Mouse (Mus musculus) cerebellum, adult 9-11 months (tissue): ENCODE data around the gene Plod1.
"Not testable (repeated sequence)": the region's sequence is repeated elsewhere in the genome, so short reads cannot be mapped to it uniquely, and the experiment has no call there.

ENCODE experiments used
- DNase-seq: peaks from one replicate; pipeline ENCODE4 v3.0.0; 2022

The Plod1 gene

DNA sequence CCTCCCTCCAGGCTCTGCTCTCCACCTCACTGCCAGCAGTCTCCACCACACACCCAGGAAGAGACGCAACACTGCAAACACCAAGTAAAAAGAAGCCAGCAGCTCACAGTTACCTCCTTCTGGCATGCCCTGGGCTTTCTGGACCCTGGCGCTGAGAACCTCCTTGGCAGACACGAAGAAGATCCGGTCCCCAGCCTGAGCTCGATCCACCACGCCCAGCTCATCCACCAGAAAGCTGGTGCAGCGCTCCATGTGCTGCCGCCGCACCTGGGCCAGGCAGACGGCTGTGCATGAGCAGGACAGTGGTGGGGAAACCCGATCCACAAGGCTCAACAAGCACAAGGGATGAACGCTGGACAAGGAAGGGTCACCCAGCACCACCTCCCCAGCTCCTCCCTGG, 50.4 kb downstream of the Plod1 start:
- no peak for DNase-seq

DNA sequence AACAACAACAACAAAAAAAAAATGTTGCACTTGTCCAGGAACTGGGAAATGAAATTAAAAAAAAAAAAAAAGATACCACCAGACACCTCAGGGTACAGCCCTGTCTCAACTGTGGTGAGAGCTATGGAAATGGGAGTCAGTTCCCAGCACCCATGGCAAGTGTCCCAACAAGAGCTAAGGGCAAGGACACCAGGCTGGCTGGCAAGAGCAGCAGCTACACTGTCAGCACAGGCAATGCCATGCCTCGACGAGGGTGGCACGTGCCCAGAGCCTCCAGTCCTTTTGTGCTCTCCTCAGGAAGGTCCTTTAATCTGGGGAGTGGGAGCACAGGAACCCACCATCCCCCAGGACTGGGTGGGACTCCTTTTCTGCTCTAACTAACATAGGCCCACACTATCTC, 52.4 kb downstream of the Plod1 start:
- no peak for DNase-seq

DNA sequence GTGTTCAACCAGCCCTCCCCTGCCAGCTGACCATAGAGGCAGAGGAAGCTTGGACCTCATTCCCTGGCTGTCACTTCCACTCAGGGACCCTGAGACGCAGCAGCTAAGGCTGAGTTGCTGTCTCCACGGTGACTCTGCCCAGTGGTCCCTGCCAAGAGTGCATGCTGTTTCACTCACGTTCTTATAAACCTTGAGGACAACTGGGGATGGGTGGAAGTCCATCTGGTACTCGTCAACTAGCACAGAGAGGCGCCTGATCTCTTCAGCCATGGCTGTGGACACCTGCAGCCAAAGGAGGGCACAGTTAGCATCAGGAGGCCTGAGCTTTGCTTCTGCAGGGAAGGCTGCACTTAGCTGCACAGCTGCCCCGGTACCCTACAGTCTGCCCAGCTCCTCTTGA, 53.5 kb downstream of the Plod1 start:
- DNase-seq: no peak

- DNase-seq: no peak
Measured at GRCm38 (mm10) chr4:147881792-147882191, 54.8 kb downstream of the Plod1 start.

DNA sequence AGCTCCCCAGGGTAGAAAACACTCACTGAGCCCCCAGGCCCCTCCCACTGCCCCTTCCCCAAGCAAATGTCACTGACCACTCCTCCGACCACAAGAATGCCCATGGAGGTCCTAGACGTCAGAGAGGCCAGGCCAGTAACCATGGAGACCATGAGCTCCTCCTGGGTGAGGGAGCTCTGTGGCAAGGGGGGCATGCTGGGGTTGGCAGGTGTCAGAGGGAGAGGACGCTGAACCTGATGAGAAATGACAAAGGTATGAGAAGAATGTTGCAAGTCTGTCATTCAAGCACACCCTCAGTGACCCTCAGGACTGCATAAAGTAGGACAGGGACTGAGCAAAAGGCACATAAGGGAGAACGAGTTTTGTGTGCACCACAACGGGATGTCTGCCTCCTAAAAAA, 56.7 kb downstream of the Plod1 start:
- no peak for DNase-seq

DNA sequence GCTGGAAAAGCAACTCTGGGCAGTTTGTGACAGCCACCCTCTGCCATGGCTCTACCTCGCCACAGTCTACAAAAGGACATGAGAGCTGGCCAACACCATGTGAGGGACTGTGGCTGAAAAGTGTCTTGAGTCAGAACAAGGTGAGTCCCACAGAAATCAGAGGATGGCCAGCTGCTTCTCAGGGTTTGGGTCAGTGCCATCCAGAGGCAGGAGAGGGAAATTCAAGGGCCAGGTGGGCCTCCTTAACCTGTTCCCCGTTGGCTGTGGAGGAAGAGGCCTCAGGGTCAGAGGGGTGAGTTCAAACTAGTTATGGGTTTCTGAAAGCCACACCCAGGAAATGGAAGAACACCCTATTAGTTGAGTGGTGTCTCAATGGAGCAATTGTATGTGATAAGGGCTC, 57.1 kb downstream of the Plod1 start:
- no peak for DNase-seq

DNA sequence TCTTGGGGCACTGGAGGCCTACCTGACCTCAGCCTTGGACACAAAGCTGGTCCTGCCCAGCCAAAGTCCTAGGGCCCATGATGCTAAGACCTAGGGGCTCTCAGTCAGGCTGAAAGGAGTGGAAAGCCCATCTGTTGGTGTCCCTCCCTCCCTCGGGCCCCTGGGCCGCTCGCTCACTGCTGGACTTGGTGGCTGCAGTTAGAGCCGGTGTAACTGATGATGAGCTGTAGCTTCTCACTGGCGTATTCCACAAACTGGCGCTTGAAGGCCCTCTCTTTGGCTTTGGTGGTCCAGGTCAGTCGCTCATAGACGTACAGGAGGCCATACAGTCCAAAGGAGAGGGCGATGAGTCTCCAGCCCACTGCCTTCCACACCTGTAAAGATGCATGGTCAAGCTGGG, 58.0 kb downstream of the Plod1 start:
- no peak for DNase-seq

- no peak for DNase-seq
Measured at GRCm38 (mm10) chr4:147875852-147876575, 60.6 kb downstream of the Plod1 start.

- DNase-seq: no peak
Measured at GRCm38 (mm10) chr4:147869238-147869637, 67.3 kb downstream of the Plod1 start.

DNA sequence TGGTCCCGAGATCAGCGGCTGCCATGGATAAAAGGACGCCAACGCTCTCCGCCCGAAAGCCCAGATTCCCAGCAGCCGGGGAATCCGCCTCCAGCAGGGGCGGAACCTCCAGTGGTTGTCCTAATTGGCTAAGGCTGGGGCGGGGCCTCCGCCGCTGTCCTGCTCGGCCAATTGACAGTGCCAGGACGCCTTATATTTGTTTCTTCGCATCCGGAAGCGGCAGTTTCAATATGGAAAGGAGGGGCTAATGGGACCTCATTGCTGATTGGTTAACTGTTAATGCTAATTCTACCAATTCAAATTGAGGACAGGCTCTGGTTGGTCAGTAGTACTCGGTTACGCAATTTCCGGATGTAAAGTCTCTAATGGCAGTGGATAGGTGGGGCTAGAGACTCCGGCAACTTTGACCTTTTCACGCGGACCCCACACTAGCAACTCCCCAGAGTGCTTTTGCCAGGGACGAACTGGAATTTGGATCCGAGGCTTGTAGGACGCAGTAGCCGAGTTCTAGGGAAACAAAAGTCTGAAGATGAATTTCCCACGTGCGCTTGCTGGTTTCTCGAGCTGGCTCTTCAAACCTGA, 68.0 kb downstream of the Plod1 start, which contains the start of the genes Miip and Fv1:
Gene Miip (minus strand): TSS at position 367 of the 582 bp plus-strand sequence.
Gene Fv1 (plus strand): TSS at position 530 of the 582 bp plus-strand sequence.
- peak; percentile 97 for DNase-seq

DNA sequence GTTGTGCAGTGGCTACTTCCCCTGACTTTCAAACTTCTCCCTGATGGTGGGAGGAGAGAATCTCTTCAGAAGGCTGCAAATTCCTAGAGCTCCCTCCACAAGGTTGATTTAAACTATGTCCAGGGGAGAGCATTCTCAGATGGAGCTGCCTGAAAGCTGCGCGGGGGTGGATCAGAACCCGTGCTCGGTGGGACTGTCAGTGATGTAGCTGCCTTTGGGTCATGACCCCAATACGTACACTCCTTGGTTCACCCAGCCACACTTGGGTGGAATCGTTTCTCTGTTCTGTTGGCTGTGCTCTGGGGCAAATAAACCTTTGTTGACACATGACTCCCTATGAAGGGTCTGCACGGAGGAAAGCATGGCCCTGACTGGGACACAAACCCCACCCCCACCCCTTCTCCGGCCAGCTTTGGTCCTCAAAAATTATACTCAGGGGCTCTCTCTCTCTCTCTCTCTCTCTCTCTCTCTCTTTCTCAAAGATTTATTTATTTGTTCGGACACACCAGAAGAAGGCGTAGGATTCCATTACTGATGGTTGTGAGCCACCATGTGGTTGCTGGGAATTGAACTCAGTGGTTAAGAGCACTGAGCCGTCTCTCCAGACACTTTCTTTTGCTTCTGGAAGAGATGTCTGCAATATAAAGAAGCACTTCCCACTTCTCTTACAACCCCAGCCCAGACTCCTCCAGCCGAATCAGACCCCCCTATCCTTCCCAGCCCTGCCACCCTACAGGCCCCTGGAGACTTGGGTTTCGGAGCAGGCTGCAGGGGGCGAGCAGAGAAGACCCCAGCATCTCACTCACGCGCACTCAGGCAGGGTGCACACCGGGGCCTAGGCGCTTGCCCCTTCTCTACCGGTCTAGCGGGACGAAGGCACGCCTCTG, 68.8 kb downstream of the Plod1 start:
- peak; percentile 50 for DNase-seq

GRCm38 (mm10) chr4:147866793-147867192, 69.8 kb downstream of the Plod1 start:
- DNase-seq: not testable (repeated sequence)

GRCm38 (mm10) chr4:147866056-147866455, 70.5 kb downstream of the Plod1 start:
- DNase-seq: no peak

- DNase-seq: no peak
Measured at GRCm38 (mm10) chr4:147865651-147866050, 70.9 kb downstream of the Plod1 start.

- DNase-seq: no peak
Measured at GRCm38 (mm10) chr4:147862051-147862450, 74.5 kb downstream of the Plod1 start.
